Mouse (Mus musculus): Measurements from ENCODE around the gene Lrrk1. TPM values are rescaled to one million over a fixed set of nuclear protein-coding genes. Genes with fewer than 3 reads are reported as not detected.
"Not testable (repeated sequence)": the region's sequence is repeated elsewhere in the genome, so short reads cannot be mapped to it uniquely, and the experiment has no call there.

Lrrk1 gene
- polyA plus RNA-seq, 1 experiment, result 31.0 TPM

DNA sequence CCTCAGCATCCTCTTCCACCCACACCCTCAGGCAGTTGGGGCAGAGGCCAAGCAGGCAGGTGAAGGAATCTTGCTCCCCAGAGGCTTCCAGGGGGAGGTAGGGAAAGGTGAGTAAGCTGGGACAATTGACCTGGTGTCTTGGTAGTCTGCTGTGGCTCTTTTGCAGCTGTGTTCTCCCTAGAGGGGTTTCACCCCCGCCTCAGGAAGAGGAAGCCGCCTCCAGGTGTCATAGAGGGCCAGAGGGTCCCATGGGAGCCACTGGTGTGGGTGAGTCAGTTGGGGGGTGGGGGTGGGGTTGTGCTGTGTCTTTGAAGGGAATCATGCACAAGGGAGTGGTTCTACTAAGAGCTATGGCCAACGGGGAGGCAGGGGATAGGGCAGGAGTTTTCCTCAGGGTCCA is 193.6 kb downstream of the Lrrk1 start:
- H3K4me1 ChIP-seq (ENCODE audit: control insufficient read depth, insufficient read depth, low read length), result no peaks in the 10 kb centered on the region
- H3K27ac ChIP-seq (ENCODE audit: insufficient read depth, low read length), result no peak overlapping the region
- TF ChIP-seq POLR2A (IDR thresholded peaks at IDR 0.05; ENCODE audit: low read depth, low read length) (no peak), CTCF (IDR thresholded peaks at IDR 0.05; ENCODE audit: borderline replicate concordance, insufficient read depth, low read length) (no peak)
- H3K4me3 ChIP-seq (ENCODE audit: insufficient read depth, low read length), result no peak overlapping the region

DNA sequence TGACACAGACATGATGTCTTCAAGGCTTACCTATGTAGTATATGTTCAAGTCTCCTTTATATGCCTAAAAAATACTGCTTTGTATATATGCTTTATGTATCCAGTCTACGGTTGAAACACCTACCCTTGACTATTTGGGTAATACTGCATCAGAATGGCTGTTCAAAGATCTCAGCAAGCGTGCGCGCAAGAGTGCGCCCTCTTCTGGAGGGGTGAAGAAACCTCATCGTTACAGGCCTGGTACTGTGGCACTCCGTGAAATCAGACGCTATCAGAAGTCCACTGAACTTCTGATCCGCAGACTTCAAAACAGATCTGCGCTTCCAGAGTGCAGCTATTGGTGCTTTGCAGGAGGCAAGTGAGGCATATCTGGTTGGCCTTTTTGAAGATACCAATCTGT is 197.8 kb downstream of the Lrrk1 start:
- not testable (repeated sequence) for H3K4me1 ChIP-seq (ENCODE audit: control insufficient read depth, insufficient read depth, low read length); H3K4me3 ChIP-seq (ENCODE audit: insufficient read depth, low read length); H3K27ac ChIP-seq (ENCODE audit: insufficient read depth, low read length)

- TF ChIP-seq CTCF (IDR thresholded peaks at IDR 0.05; ENCODE audit: borderline replicate concordance, insufficient read depth, low read length) (no peak), POLR2A (IDR thresholded peaks at IDR 0.05; ENCODE audit: low read depth, low read length) (no peak)
- no peaks in the 10 kb centered on the region for H3K4me1 ChIP-seq (ENCODE audit: control insufficient read depth, insufficient read depth, low read length)
- H3K4me3 ChIP-seq (ENCODE audit: insufficient read depth, low read length), result no peak overlapping the region
- no peak overlapping the region for H3K27ac ChIP-seq (ENCODE audit: insufficient read depth, low read length)
Measured at GRCm38 (mm10) chr7:66187581-66188231, 200.4 kb downstream of the Lrrk1 start.

- no peak for TF ChIP-seq POLR2A (IDR thresholded peaks at IDR 0.05; ENCODE audit: low read depth, low read length)
- TF ChIP-seq CTCF (IDR thresholded peaks at IDR 0.05; ENCODE audit: borderline replicate concordance, insufficient read depth, low read length), result no peak
- Histone ChIP-seq H3K27ac (ENCODE audit: insufficient read depth, low read length) (no peak overlapping the region), H3K4me1 (ENCODE audit: control insufficient read depth, insufficient read depth, low read length) (0 out of 2 replicates have a peak, but pooled peaks cover 3% of the 10 kb centered on the region), H3K4me3 (ENCODE audit: insufficient read depth, low read length) (no peak overlapping the region)
Measured at GRCm38 (mm10) chr7:66185370-66185769, 202.8 kb downstream of the Lrrk1 start.

- Histone ChIP-seq H3K4me3 (ENCODE audit: insufficient read depth, low read length) (no peak overlapping the region), H3K4me1 (ENCODE audit: control insufficient read depth, insufficient read depth, low read length) (0 out of 2 replicates have a peak, but pooled peaks cover 3% of the 10 kb centered on the region), H3K27ac (ENCODE audit: insufficient read depth, low read length) (no peak overlapping the region)
- TF ChIP-seq POLR2A (IDR thresholded peaks at IDR 0.05; ENCODE audit: low read depth, low read length) (no peak), CTCF (IDR thresholded peaks at IDR 0.05; ENCODE audit: borderline replicate concordance, insufficient read depth, low read length) (no peak)
Measured at GRCm38 (mm10) chr7:66184026-66184425, 204.1 kb downstream of the Lrrk1 start.

DNA sequence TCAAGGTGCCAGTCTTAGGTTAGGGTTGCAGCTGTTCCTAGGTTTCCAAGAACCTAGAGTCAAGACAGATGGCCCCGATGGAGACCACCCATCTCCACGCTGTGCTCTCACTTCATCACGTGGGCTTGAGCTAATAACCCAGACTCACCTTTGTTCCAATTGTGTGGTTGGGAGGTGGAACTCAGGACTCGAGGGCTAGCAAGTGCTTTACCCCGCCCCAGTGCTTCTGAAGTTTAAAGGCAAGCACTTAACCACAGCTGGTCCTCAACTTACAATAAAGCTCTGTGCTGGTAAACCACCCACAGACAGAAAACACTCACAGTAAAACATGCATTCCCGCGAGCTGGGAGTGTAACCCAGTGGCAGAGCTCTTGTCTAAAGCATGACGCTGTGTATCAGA is 204.7 kb downstream of the Lrrk1 start:
- H3K27ac ChIP-seq (ENCODE audit: insufficient read depth, low read length), result no peak overlapping the region
- no peak for TF ChIP-seq CTCF (IDR thresholded peaks at IDR 0.05; ENCODE audit: borderline replicate concordance, insufficient read depth, low read length)
- 0 out of 2 replicates have a peak, but pooled peaks cover 3% of the 10 kb centered on the region for H3K4me1 ChIP-seq (ENCODE audit: control insufficient read depth, insufficient read depth, low read length)
- no peak overlapping the region for H3K4me3 ChIP-seq (ENCODE audit: insufficient read depth, low read length)

DNA sequence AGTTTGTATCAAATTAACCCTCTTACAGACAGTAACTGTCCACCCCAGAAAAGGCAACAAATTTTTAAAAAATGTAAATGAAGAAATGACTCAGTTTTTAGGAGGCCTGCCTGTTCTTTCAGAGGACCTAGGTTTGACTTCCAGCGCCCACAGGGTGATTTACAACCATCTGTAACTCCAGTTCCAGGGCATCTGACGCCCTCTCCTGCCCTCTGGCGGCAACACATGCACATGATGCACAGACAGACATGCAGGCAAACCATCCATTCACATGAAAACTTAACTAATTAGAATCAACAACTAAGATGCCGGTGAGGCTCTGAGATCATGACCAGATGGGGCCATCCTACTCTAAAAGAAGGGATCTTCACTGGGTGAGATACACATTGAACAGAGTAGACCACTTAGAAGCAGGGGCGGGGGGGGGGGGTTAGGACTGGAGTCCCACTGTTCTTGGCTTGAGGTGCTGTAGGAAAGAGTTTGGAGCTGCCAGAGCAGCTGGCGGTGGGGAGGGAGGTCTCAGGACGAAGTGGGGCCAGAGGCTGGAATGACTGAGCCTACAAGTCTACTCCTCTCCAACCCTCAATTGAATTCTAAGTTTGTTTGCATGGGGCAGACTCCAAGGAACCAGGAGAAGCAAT is 206.0 kb downstream of the Lrrk1 start:
- no peak overlapping the region for H3K4me3 ChIP-seq (ENCODE audit: insufficient read depth, low read length)
- TF ChIP-seq POLR2A (IDR thresholded peaks at IDR 0.05; ENCODE audit: low read depth, low read length) (no peak), CTCF (IDR thresholded peaks at IDR 0.05; ENCODE audit: borderline replicate concordance, insufficient read depth, low read length) (peak; percentile 27; the same call in 1 of the 2 replicates)
- H3K4me1 ChIP-seq (ENCODE audit: control insufficient read depth, insufficient read depth, low read length), result peaks cover 7% of the 10 kb centered on the region; the same call in 1 of the 2 replicates
- H3K27ac ChIP-seq (ENCODE audit: insufficient read depth, low read length), result no peak overlapping the region

DNA sequence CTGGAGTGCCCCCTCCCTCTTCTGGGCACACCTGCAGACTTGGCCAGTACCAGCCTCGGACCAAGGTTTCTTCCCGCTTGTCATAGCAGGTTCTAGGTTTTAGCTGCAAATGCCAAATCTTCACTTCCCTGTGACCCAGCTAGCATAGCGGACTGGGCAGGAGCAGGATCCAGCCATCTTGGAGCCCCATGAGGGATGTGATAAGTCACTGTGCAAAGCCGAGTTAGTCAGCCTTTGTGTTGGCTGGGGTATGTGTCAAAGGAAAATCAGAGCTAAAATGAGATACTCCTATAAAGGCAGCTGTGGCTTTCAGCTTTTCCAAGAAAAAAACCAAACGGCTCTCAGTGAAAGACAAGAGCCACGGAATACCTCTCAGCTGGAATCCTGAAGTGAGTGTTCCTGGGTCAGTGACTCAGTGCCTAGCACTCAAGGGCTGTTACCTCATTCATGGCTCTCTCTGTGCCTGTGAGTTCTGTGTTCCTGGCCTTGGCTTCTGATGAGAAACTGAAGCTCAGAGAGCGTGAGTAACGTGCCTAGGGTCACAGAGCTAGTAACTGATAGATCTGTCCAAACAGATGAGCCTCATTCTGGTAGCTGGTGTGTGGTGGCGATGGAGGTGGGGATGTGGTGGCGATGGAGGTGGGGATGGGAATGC is 207.3 kb downstream of the Lrrk1 start:
- peaks cover 7% of the 10 kb centered on the region; the same call in 1 of the 2 replicates for H3K4me1 ChIP-seq (ENCODE audit: control insufficient read depth, insufficient read depth, low read length)

GRCm38 (mm10) chr7:66180260-66180659 is 207.9 kb downstream of the Lrrk1 start:
- TF ChIP-seq POLR2A (IDR thresholded peaks at IDR 0.05; ENCODE audit: low read depth, low read length) (no peak), CTCF (IDR thresholded peaks at IDR 0.05; ENCODE audit: borderline replicate concordance, insufficient read depth, low read length) (no peak)
- Histone ChIP-seq H3K4me1 (ENCODE audit: control insufficient read depth, insufficient read depth, low read length) (peaks cover 7% of the 10 kb centered on the region; the same call in 1 of the 2 replicates), H3K27ac (ENCODE audit: insufficient read depth, low read length) (peak overlapping the region; percentile 60), H3K4me3 (ENCODE audit: insufficient read depth, low read length) (no peak overlapping the region)

More for the DNA sequence above, 207.3 kb downstream of the Lrrk1 start:
- no peak for TF ChIP-seq CTCF (IDR thresholded peaks at IDR 0.05; ENCODE audit: borderline replicate concordance, insufficient read depth, low read length)
- no peak for TF ChIP-seq POLR2A (IDR thresholded peaks at IDR 0.05; ENCODE audit: low read depth, low read length)
- peak overlapping the region; percentile 60 for H3K27ac ChIP-seq (ENCODE audit: insufficient read depth, low read length)
- no peak overlapping the region for H3K4me3 ChIP-seq (ENCODE audit: insufficient read depth, low read length)

DNA sequence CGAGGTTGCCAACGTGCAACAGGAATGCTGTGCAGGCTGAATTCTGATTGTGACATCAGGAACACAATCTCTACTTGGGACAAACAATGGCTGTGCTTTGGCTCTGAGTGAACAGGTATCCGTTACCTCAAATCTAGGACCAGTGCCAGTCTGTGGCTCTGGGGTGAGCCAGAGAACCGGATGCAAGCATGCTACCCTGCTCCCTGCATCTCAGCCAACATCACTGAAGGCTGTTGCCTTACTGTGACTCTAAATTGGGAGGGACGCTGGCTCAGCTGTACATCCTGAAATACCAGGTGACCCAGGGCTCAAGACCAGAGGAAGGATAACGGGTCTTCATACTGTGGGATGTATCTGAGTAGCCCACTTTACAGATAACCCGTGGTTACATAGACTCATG is 208.4 kb downstream of the Lrrk1 start:
- Histone ChIP-seq H3K27ac (ENCODE audit: insufficient read depth, low read length) (no peak overlapping the region; the same call in 1 of the 2 replicates), H3K4me1 (ENCODE audit: control insufficient read depth, insufficient read depth, low read length) (peaks cover 7% of the 10 kb centered on the region; the same call in 1 of the 2 replicates), H3K4me3 (ENCODE audit: insufficient read depth, low read length) (no peak overlapping the region)
- TF ChIP-seq POLR2A (IDR thresholded peaks at IDR 0.05; ENCODE audit: low read depth, low read length) (no peak), CTCF (IDR thresholded peaks at IDR 0.05; ENCODE audit: borderline replicate concordance, insufficient read depth, low read length) (no peak)
